Mouse (Mus musculus) intestine, postnatal 0 days (tissue): ENCODE measurements around the gene 4933402J07Rik. TPM values are rescaled to one million over a fixed set of nuclear protein-coding genes. Genes with fewer than 3 reads are reported as not detected.

Experiments
- ATAC-seq: fragments of 200-750 bp; cut with Nextera tagmentation; 2 replicates; pipeline ENCODE4 v1.8.0; 2017; ENCODE audit warnings: mild to moderate bottlenecking, moderate TSS enrichment, moderate library complexity
- H3K27ac ChIP-seq: fragments of 300-500 bp; sonication (generic); 2 replicates; pipeline ENCODE4 v1.5.1; 2014; ENCODE audit warnings: mild to moderate bottlenecking, low read depth, low read length, moderate library complexity
- H3K27me3 ChIP-seq: fragments of 300-500 bp; sonication (generic); replicated peaks from 2 replicates; pipeline ENCODE4 v1.6.1; 2014; ENCODE audit warnings: low read length, mixed read lengths; ENCODE audit not compliant: control insufficient read depth, insufficient read depth
- H3K36me3 ChIP-seq: fragments of 300-500 bp; sonication (generic); 2 replicates; pipeline ENCODE4 v1.6.1; 2014; ENCODE audit warnings: mild to moderate bottlenecking, moderate library complexity; ENCODE audit not compliant: control insufficient read depth, insufficient read depth
- H3K4me1 ChIP-seq: fragments of 300-500 bp; sonication (generic); replicated peaks from 2 replicates; pipeline ENCODE4 v1.6.1; 2014; ENCODE audit warnings: antibody characterized with exemption, low read length, mixed read lengths; ENCODE audit not compliant: control insufficient read depth, insufficient read depth
- H3K4me2 ChIP-seq: fragments of 300-500 bp; sonication (generic); replicated peaks from 2 replicates; pipeline ENCODE4 v1.6.1; 2014; ENCODE audit warnings: low read depth, mild to moderate bottlenecking, moderate library complexity
- H3K4me3 ChIP-seq: fragments of 300-500 bp; sonication (generic); 2 replicates; pipeline ENCODE4 v1.5.1; 2014; ENCODE audit warnings: low read depth, low read length
- H3K9ac ChIP-seq: fragments of 300-500 bp; sonication (generic); 2 replicates; pipeline ENCODE4 v1.6.1; 2014; ENCODE audit warnings: mild to moderate bottlenecking, low read depth, low read length
- H3K9me3 ChIP-seq: fragments of 300-500 bp; sonication (generic); 2 replicates; pipeline ENCODE4 v1.6.1; 2016; ENCODE audit warnings: mixed run types; ENCODE audit not compliant: control insufficient read depth
- CTCF ChIP-seq: sonication (generic); IDR thresholded peaks from 2 replicates; pipeline ENCODE4 v1.5.1; 2016; ENCODE audit warnings: low read depth, mild to moderate bottlenecking, control low read depth, antibody characterized with exemption, moderate library complexity
- WGBS: fragments of 180-500 bp; shearing (Covaris S2); extraction: QIAGEN DNeasy Blood & Tissue Kit; methylation state at CpG from one replicate; pipeline ENCODE4 v1.1.7; 2014; 5-methylcytosine and 5-hydroxymethylcytosine counted together
- polyA plus RNA-seq: library from polyadenylated mRNA; unstranded; fragments of >200 nt; fragmentation: Nextera tagmentation; extraction: Ambion mirVana; gene quantifications from 2 replicates; pipeline ENCODE4 v1.2.1, GENCODE M21; 2015

4933402J07Rik gene
- polyA plus RNA-seq, 1 experiment from 2014 or later: not detected

DNA sequence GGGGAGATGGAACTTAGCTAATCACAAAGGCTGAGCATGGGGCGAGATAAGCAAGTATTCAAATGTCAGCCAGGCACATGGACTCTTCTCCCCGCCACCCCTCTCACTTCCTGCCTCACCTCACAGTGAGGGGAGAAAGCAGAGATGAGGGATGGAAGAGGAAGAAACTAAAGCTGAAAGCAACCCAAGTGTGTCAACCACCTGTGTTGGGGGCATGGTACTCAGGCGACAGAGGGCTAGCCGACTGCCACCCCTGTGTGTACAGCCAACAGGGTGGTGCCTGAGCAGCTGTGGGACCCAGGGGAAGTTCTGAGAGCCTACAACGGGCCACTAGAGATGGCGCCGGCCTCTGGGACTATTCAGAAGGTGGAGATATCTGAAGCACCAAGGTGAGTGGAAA, 68.1 kb downstream of the 4933402J07Rik start:
- H3K4me2 ChIP-seq: no peak overlapping the region
- no peaks in the 10 kb centered on the region for H3K27me3 ChIP-seq
- H3K27ac ChIP-seq: no peak overlapping the region
- WGBS: 77% methylated on average over 7 of the region's 7 CpGs
- no peaks in the 10 kb centered on the region for H3K36me3 ChIP-seq
- TF ChIP-seq CTCF: no peak
- H3K4me3 ChIP-seq: no peak overlapping the region
- no peaks in the 10 kb centered on the region for H3K9me3 ChIP-seq
- H3K4me1 ChIP-seq: no peaks in the 10 kb centered on the region
- no peak overlapping the region for H3K9ac ChIP-seq
- ATAC-seq: no peak

DNA sequence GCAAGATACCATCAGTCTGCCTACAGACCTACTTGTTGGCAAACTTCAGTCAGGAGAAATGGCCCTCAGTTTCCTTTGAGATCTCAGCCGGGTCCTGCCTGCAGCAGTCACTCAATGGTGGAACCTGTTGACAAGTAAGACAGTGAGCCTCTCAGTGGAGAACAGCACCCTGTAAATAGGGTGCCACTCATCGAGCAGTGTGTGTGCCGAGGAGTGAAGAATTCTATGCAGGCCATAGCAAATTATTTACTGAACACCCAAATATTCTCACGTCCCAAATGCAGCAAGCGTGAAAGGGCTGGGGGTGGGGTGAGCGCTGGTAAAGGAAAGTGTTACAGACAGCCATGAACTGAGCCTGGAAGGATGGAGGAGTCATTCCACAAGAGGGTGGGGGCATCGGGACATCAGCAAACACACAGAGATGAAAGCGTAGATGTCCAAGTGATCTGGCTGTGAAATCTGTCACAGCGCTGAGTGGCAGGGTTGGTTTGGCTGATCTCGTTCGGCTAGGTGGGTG, 72.6 kb downstream of the 4933402J07Rik start:
- 60% methylated on average over 11 of the region's 11 CpGs for WGBS

More for the DNA sequence above, 72.6 kb downstream of the 4933402J07Rik start:
- no peak overlapping the region for H3K9ac ChIP-seq
- ATAC-seq: no peak
- no peaks in the 10 kb centered on the region for H3K4me1 ChIP-seq
- no peaks in the 10 kb centered on the region for H3K9me3 ChIP-seq
- H3K27ac ChIP-seq: no peak overlapping the region
- H3K27me3 ChIP-seq: no peaks in the 10 kb centered on the region; the same call in 1 of the 2 replicates
- TF ChIP-seq CTCF: no peak
- no peaks in the 10 kb centered on the region for H3K36me3 ChIP-seq
- no peak overlapping the region for H3K4me2 ChIP-seq
- H3K4me3 ChIP-seq: no peak overlapping the region

Other genes starting within 250 kb of the 4933402J07Rik start
- gene Cbln1, start 91.2 kb upstream of the 4933402J07Rik start, polyA plus RNA-seq: 0.07 TPM in 1 of 2 replicates, not detected in the other